Mouse (Mus musculus): ENCODE results near the gene Dnm3.

DNA sequence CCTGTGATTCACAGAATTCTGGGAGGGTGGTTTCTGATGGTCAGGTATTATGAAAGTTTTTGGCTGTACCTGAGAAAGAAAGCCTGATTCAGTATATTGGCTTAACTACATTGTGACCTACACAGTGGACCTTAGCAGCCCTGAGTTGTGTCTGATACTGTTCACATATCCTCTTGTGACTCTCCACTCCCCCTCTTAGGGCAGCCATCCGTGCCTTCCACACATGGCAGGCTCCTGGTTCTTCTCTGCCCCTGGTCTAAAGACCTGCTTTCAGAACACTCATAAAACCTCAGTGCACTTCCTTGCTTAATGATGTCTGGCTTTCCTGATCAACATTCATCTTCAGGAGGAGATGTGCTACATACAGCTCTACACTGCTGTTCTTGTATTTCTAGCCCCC is 525.2 kb downstream of the Dnm3 start:
- TF ChIP-seq CTCF (IDR thresholded peaks at IDR 0.05) (no peak), POLR2A (IDR thresholded peaks at IDR 0.05; ENCODE audit: insufficient read depth, low read depth, low read length) (no peak)

Data from heart, adult 2 months (tissue).